Mouse (Mus musculus) forebrain, embryonic 14.5 days (tissue): ENCODE results near the gene Atf6b. TPM values are rescaled to one million over a fixed set of nuclear protein-coding genes. Genes with fewer than 3 reads are reported as not detected.

Experiments
- ATAC-seq: fragments of 200-750 bp; cut with Nextera tagmentation; 2 replicates; pipeline ENCODE4 v1.8.0; 2017; ENCODE audit warnings: mild to moderate bottlenecking, moderate library complexity
- DNase-seq: peaks from one replicate; pipeline ENCODE4 v3.0.0-alpha.2; 2015; ENCODE audit warnings: low spot score
- H3K27ac ChIP-seq: fragments of 300-500 bp; sonication (generic); 2 replicates; pipeline ENCODE4 v1.5.1; 2014; ENCODE audit warnings: low read depth, mild to moderate bottlenecking, control low read depth, low read length, moderate library complexity
- H3K27me3 ChIP-seq: fragments of 300-500 bp; sonication (generic); replicated peaks from 2 replicates; pipeline ENCODE4 v1.6.1; 2014; ENCODE audit warnings: low read length, control low read depth, mixed read lengths; ENCODE audit not compliant: control insufficient read depth, insufficient read depth
- H3K36me3 ChIP-seq: fragments of 300-500 bp; sonication (generic); 2 replicates; pipeline ENCODE4 v1.6.1; 2014; ENCODE audit warnings: low read length, control low read depth; ENCODE audit not compliant: control insufficient read depth, insufficient read depth
- H3K4me1 ChIP-seq: fragments of 300-500 bp; sonication (generic); 2 replicates; pipeline ENCODE4 v1.6.1; 2014; ENCODE audit warnings: antibody characterized with exemption, low read length, control low read depth; ENCODE audit not compliant: control insufficient read depth, insufficient read depth
- H3K4me2 ChIP-seq: fragments of 300-500 bp; sonication (generic); 2 replicates; pipeline ENCODE4 v1.6.1; 2014; ENCODE audit warnings: mild to moderate bottlenecking, control low read depth, low read length
- H3K4me3 ChIP-seq: fragments of 300-500 bp; sonication (generic); 2 replicates; pipeline ENCODE4 v1.5.1; 2014; ENCODE audit warnings: low read depth, low read length, control low read depth
- H3K9ac ChIP-seq: fragments of 300-500 bp; sonication (generic); 2 replicates; pipeline ENCODE4 v1.6.1; 2014; ENCODE audit warnings: mild to moderate bottlenecking, low read length, control low read depth, moderate library complexity
- H3K9me3 ChIP-seq: fragments of 300-500 bp; sonication (generic); replicated peaks from 2 replicates; pipeline ENCODE4 v1.6.1; 2016; ENCODE audit warnings: low read length, control low read depth, mixed read lengths; ENCODE audit not compliant: control insufficient read depth
- WGBS: fragments of 180-500 bp; shearing (Covaris S2); extraction: QIAGEN DNeasy Blood & Tissue Kit; methylation state at CpG from one replicate; pipeline ENCODE4 v1.1.7; 2014; 5-methylcytosine and 5-hydroxymethylcytosine counted together
- polyA plus RNA-seq: library from polyadenylated mRNA; unstranded; fragments of >200 nt; fragmentation: Nextera tagmentation; extraction: Ambion mirVana; gene quantifications from 2 replicates; pipeline ENCODE4 v1.2.1, GENCODE M21; 2014

Atf6b gene
- polyA plus RNA-seq, 1 experiment from 2014 or later, result 75.0 TPM

DNA sequence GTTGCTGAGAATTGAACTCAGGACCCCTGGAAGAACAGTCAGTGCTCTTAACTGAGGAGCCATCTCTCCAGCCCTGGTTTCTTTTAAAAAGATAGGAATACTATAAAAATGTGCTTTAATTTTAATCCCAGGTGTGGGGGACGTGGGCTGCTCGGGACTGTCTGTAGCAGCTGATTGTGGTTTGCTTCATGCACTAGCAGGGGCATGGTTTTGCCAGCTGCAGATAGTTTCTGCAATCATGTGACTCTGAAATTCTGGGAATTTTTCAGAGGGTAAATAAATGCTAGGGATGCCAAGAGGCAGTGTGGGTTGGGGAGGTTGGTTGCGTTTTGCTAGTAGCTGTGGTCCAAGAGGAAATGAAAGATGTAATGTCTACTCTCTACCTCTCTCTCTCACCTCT lies 5.0 kb upstream of the Atf6b start:
- no peak for ATAC-seq
- no peak overlapping the region for H3K9ac ChIP-seq
- no peak for DNase-seq
- H3K4me3 ChIP-seq, result no peak overlapping the region
- no peak overlapping the region for H3K4me2 ChIP-seq
- H3K27me3 ChIP-seq, result no peaks in the 10 kb centered on the region
- no peaks in the 10 kb centered on the region for H3K36me3 ChIP-seq
- peaks cover 14% of the 10 kb centered on the region for H3K4me1 ChIP-seq
- 84% methylated on average over 3 of the region's 3 CpGs for WGBS
- H3K27ac ChIP-seq, result no peak overlapping the region; the same call in 1 of the 2 replicates
- no peaks in the 10 kb centered on the region for H3K9me3 ChIP-seq

GRCm38 (mm10) chr17:34643379-34643778 lies 3.6 kb upstream of the Atf6b start:
- H3K9me3 ChIP-seq, result no peaks in the 10 kb centered on the region
- H3K27me3 ChIP-seq, result no peaks in the 10 kb centered on the region
- no peak overlapping the region for H3K9ac ChIP-seq
- H3K4me3 ChIP-seq, result no peak overlapping the region
- 90% methylated on average over 4 of the region's 4 CpGs for WGBS
- no peak overlapping the region for H3K27ac ChIP-seq
- no peak overlapping the region for H3K4me2 ChIP-seq
- ATAC-seq (no peak), DNase-seq (no peak)
- H3K36me3 ChIP-seq, result no peaks in the 10 kb centered on the region
- H3K4me1 ChIP-seq, result peaks cover 21% of the 10 kb centered on the region

DNA sequence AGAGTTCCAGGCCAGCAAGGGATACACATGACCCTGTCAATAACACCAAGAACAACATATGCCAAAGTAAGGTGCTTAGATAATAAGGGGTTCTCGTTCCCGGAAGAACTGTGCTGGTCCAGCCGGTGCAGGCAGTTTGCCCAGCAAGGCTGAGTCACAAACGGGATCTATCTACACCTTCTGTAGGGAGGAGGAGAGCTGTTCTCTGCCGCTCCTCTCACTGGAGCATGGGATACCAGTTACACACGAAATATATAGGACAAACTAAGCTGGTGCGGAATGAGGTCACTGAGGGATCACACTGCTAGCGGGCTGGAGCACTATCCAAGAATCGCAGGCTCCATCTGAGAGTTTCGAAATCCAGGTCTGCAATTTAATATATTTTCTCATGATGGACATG lies 3.0 kb upstream of the Atf6b start:
- Histone ChIP-seq H3K27ac (no peak overlapping the region), H3K27me3 (no peaks in the 10 kb centered on the region), H3K9me3 (no peaks in the 10 kb centered on the region), H3K36me3 (peaks cover 1% of the 10 kb centered on the region), H3K4me3 (no peak overlapping the region), H3K9ac (no peak overlapping the region), H3K4me2 (no peak overlapping the region), H3K4me1 (peaks cover 21% of the 10 kb centered on the region)
- DNase-seq (no peak), ATAC-seq (no peak)
- WGBS, result 86% methylated on average over 10 of the region's 10 CpGs

DNA sequence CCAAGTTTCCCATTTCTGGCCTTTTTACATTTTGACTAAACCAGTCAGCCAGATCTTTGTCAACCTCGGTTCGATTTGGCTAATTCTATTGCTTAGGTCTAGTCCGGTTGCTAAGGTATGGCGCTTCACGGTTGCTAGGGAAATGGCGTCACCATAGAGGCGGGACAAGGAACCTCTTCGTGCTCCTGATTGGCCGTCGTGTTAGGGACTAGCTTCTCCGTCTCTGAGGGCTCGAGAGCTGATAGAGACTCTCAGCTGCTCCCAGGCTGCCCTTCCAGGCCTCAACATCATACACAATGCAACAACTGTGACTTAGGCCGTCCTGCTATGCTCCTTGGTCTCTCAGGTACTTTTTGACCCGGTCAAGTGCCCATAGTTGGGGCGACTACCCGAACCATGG lies 2.3 kb upstream of the Atf6b start, which contains the start of gene Fkbpl:
Gene Fkbpl (plus strand): TSS at position 157 of the 400 bp plus-strand sequence.
- H3K27me3 ChIP-seq, result no peaks in the 10 kb centered on the region
- peak within 1 kb of the TSS; percentile 71 for H3K9ac ChIP-seq
- H3K9me3 ChIP-seq, result no peaks in the 10 kb centered on the region
- peak within 1 kb of the TSS; percentile 52 for H3K4me3 ChIP-seq
- WGBS, result 1% methylated on average over 16 of the region's 16 CpGs
- H3K4me2 ChIP-seq, result peak within 1 kb of the TSS; percentile 73
- peak; percentile 99 for DNase-seq
- H3K36me3 ChIP-seq, result peaks cover 8% of the 10 kb centered on the region
- H3K27ac ChIP-seq, result peak within 1 kb of the TSS; percentile 49; the same call in 1 of the 2 replicates
- ATAC-seq, result peak; percentile 80
- H3K4me1 ChIP-seq, result peaks cover 21% of the 10 kb centered on the region

- no peak for ATAC-seq
- Histone ChIP-seq H3K27me3 (no peaks in the 10 kb centered on the region), H3K4me3 (peak overlapping the region; percentile 52), H3K4me2 (peak overlapping the region; percentile 73), H3K9me3 (no peaks in the 10 kb centered on the region), H3K9ac (peak overlapping the region; percentile 71), H3K36me3 (peaks cover 14% of the 10 kb centered on the region), H3K27ac (no peak overlapping the region), H3K4me1 (peaks cover 17% of the 10 kb centered on the region)
- WGBS, result 51% methylated on average over 10 of the region's 10 CpGs
- no peak for DNase-seq
These were observed 1.6 kb upstream of the Atf6b start for GRCm38 (mm10) chr17:34645256-34645829.

DNA sequence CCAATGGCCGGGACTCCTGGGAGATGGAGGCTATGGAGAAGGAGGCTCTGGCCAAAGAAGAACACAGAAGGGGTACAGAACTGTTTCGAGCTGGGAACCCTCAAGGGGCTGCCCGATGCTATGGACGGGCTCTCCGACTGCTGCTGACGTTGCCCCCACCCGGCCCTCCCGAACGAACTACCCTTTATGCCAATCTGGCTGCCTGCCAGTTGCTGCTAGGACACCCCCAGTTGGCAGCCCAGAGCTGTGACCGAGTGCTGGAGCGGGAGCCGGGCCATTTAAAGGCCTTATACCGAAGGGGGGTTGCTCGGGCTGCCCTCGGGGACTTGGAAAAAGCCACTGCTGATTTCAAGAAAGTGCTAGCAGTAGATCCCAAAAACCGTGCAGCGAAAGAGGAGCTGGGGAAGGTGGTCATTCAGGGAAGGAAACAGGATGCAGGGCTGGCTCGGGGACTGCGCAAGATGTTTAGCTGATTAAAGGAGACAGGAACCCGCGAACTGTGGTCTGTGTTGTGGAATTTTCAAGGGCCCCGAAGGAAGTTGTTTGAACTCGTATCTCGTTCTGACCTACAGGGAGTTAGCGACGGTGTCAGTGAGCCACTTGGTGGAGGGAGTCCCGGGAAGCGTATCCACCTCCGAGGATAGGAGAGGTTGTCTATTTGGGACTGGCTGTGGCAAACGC lies 975 bp upstream of the Atf6b start:
- H3K9ac ChIP-seq, result no peak overlapping the region
- 87% methylated on average over 30 of the region's 30 CpGs for WGBS
- peaks cover 21% of the 10 kb centered on the region for H3K36me3 ChIP-seq
- ATAC-seq, result no peak
- no peaks in the 10 kb centered on the region for H3K9me3 ChIP-seq
- no peaks in the 10 kb centered on the region for H3K27me3 ChIP-seq
- H3K4me2 ChIP-seq, result peak overlapping the region; percentile 30; the same call in 1 of the 2 replicates
- DNase-seq, result no peak
- H3K27ac ChIP-seq, result no peak overlapping the region
- H3K4me1 ChIP-seq, result peaks cover 17% of the 10 kb centered on the region
- no peak overlapping the region for H3K4me3 ChIP-seq

DNA sequence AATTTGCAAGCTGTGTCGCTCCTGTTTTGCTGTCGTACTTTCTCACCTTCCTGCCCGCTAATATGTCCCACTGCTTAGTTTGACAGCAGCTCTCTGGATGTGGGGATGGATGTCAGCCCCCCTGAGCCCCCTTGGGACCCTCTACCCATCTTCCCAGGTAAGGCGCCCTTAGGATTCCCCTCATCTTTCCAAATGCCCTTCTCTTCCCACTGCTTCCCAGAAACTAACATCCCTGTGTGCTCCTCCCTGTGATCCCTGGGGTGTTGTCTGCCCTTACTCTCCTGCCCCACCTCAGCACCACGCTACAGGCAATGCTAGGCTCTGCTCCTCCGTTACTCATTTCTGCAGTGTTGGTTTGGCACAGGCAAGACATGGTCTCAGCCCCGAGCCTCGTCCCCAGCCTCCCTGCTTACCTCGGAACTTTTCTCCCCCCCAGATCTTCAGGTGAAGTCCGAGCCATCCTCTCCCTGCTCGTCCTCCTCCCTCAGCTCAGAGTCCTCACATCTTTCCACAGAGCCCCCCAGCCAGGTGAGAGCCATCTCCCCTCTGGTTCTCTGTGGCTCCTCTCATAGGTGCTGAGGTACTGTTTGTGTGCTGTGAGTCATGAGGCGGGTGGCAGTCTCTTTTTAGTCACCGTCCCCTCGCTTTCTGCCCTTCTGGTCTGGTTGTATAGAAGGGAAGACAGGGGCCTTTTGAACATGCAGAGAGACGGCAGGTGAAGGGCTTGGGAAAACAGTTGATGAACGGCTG lies 1.4 kb downstream of the Atf6b start:
- Histone ChIP-seq H3K4me2 (peak overlapping the region; percentile 86), H3K9me3 (no peaks in the 10 kb centered on the region), H3K9ac (peak overlapping the region; percentile 98), H3K4me1 (peaks cover 14% of the 10 kb centered on the region), H3K27me3 (no peaks in the 10 kb centered on the region), H3K36me3 (peaks cover 44% of the 10 kb centered on the region), H3K27ac (no peak overlapping the region), H3K4me3 (peak overlapping the region; percentile 98; the same call in 1 of the 2 replicates)
- no peak for DNase-seq
- WGBS, result 85% methylated on average over 16 of the region's 16 CpGs
- no peak for ATAC-seq

- H3K9ac ChIP-seq, result no peak overlapping the region
- WGBS, result 86% methylated on average over 18 of the region's 18 CpGs
- no peak for ATAC-seq
- no peak for DNase-seq
- no peak overlapping the region for H3K27ac ChIP-seq
- no peak overlapping the region for H3K4me2 ChIP-seq
- no peak overlapping the region for H3K4me3 ChIP-seq
- H3K27me3 ChIP-seq, result no peaks in the 10 kb centered on the region
- peaks cover 14% of the 10 kb centered on the region for H3K4me1 ChIP-seq
- peaks cover 53% of the 10 kb centered on the region for H3K36me3 ChIP-seq
- no peaks in the 10 kb centered on the region for H3K9me3 ChIP-seq
These were observed 2.3 kb downstream of the Atf6b start for GRCm38 (mm10) chr17:34649106-34649864.
